Mouse (Mus musculus): Measurements from ENCODE around the gene Stx8. TPM values are rescaled to one million over a fixed set of nuclear protein-coding genes. Genes with fewer than 3 reads are reported as not detected.

The Stx8 gene
- total and polyA plus RNA-seq, 3 experiments = 29.5 to 152 (median 30.9) TPM

GRCm38 (mm10) chr11:68201811-68202459, 235.9 kb downstream of the Stx8 start:
- Histone ChIP-seq H3K4me3 (ENCODE audit: control insufficient read depth in 1 of 2, insufficient read depth in 1 of 2, low read depth in 2 of 2, low read length in 2 of 2) (no peak overlapping the region), H3K9ac (ENCODE audit: control insufficient read depth, low read depth, low read length, poor library complexity, severe bottlenecking) (no peak overlapping the region), H3K79me2 (ENCODE audit: control insufficient read depth, insufficient read depth, low read length, poor library complexity) (no peaks in the 10 kb centered on the region), H3K27me3 (ENCODE audit: control insufficient read depth in 1 of 2, insufficient read depth in 2 of 2, low read length in 2 of 2) (no peaks in the 10 kb centered on the region), H3K27ac (ENCODE audit: control insufficient read depth, low read depth, low read length) (no peak overlapping the region), H3K36me3 (ENCODE audit: control insufficient read depth in 1 of 2, insufficient read depth in 2 of 2, low read length in 2 of 2) (no peaks in the 10 kb centered on the region), H3K9me3 (replicated peaks; ENCODE audit: insufficient read depth, low read length) (no peaks in the 10 kb centered on the region), H3K4me1 (ENCODE audit: control insufficient read depth in 1 of 2, insufficient read depth in 2 of 2, low read length in 2 of 2) (peaks cover 0 to 5% of the 10 kb centered on the region in 2 experiments; a peak in 2 of 4 replicates)
- no peak for DNase-seq (ENCODE audit: low read depth, low spot score)
- TF ChIP-seq POLR2AphosphoS5 (IDR thresholded peaks at IDR 0.05; ENCODE audit: borderline replicate concordance, low read depth, low read length) (no peak), E2F4 (IDR thresholded peaks at IDR 0.05; ENCODE audit: borderline replicate concordance, low read depth, low read length) (no peak), TCF12 (IDR thresholded peaks at IDR 0.05; ENCODE audit: low read depth, low read length) (no peak), CTCF (IDR thresholded peaks at IDR 0.05 in 2 of 3, conservative IDR thresholded peaks at IDR 0.05 in 1 of 3; ENCODE audit: control insufficient read depth in 1 of 3, insufficient read depth in 1 of 3, low read depth in 2 of 3, low read length in 3 of 3, poor library complexity in 1 of 3, severe bottlenecking in 1 of 3) (no peak), RCOR1 (IDR thresholded peaks at IDR 0.05; ENCODE audit: low read depth, low read length) (no peak), GATA1 (IDR thresholded peaks at IDR 0.05; ENCODE audit: low read depth, low read length) (no peak), ELF1 (IDR thresholded peaks at IDR 0.05; ENCODE audit: low read depth, low read length) (no peak), RAD21 (IDR thresholded peaks at IDR 0.05; ENCODE audit: low read depth, low read length) (no peak), TBP (IDR thresholded peaks at IDR 0.05; ENCODE audit: low read depth, low read length) (no peak)

DNA sequence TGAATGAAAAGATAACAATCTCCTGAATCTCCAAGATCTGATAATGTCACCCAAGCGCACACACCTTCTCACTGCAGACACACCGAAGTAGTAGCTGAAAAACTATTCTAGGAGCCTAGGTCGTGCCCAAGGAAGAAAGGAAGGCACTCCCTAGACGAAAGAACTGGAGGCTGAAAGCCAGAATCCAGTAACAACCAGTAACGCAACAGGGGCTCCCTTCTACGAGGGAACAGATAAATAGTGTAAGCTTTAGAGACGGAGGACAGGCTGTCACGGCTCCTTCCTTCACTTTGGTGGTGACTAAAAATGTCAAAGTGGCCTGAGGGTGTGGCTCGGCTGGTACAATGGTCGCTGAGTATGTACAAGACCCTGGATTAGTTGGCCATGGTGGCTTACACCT, 236.6 kb downstream of the Stx8 start:
- Histone ChIP-seq H3K9me3 (replicated peaks; ENCODE audit: insufficient read depth, low read length) (no peaks in the 10 kb centered on the region), H3K36me3 (ENCODE audit: control insufficient read depth in 1 of 2, insufficient read depth in 2 of 2, low read length in 2 of 2) (no peaks in the 10 kb centered on the region), H3K4me3 (ENCODE audit: control insufficient read depth in 1 of 2, insufficient read depth in 1 of 2, low read depth in 2 of 2, low read length in 2 of 2) (no peak overlapping the region), H3K27ac (ENCODE audit: control insufficient read depth, low read depth, low read length) (no peak overlapping the region), H3K9ac (ENCODE audit: control insufficient read depth, low read depth, low read length, poor library complexity, severe bottlenecking) (no peak overlapping the region), H3K4me1 (ENCODE audit: control insufficient read depth in 1 of 2, insufficient read depth in 2 of 2, low read length in 2 of 2) (peaks cover 0 to 5% of the 10 kb centered on the region in 2 experiments; a peak in 2 of 4 replicates), H3K27me3 (ENCODE audit: control insufficient read depth in 1 of 2, insufficient read depth in 2 of 2, low read length in 2 of 2) (no peaks in the 10 kb centered on the region), H3K79me2 (ENCODE audit: control insufficient read depth, insufficient read depth, low read length, poor library complexity) (no peaks in the 10 kb centered on the region)
- DNase-seq (ENCODE audit: low read depth, low spot score) = no peak
- TF ChIP-seq RCOR1 (IDR thresholded peaks at IDR 0.05; ENCODE audit: low read depth, low read length) (no peak), EP300 (IDR thresholded peaks at IDR 0.05; ENCODE audit: low read depth in 1 of 2, low read length in 2 of 2) (no peak), ETS1 (IDR thresholded peaks at IDR 0.05; ENCODE audit: low read depth, low read length) (no peak), MEF2A (IDR thresholded peaks at IDR 0.05; ENCODE audit: extremely low read depth, insufficient replicate concordance, low read depth, low read length, poor library complexity, severe bottlenecking) (no peak), TAL1 (IDR thresholded peaks at IDR 0.05; ENCODE audit: low read length) (no peak), ZC3H11A (IDR thresholded peaks at IDR 0.05; ENCODE audit: low read depth, low read length) (no peak), CHD2 (IDR thresholded peaks at IDR 0.05; ENCODE audit: low read length) (no peak), TBP (IDR thresholded peaks at IDR 0.05; ENCODE audit: low read depth, low read length) (no peak), MYB (IDR thresholded peaks at IDR 0.05; ENCODE audit: low read depth, low read length) (no peak), MXI1 (IDR thresholded peaks at IDR 0.05; ENCODE audit: low read depth, low read length) (no peak), ELF1 (IDR thresholded peaks at IDR 0.05; ENCODE audit: low read depth, low read length) (no peak), KAT2A (conservative IDR thresholded peaks at IDR 0.05; ENCODE audit: low read depth, low read length) (no peak), SIN3A (IDR thresholded peaks at IDR 0.05; ENCODE audit: low read length) (no peak)
